Mouse (Mus musculus) E14TG2a.4 (cell line): ENCODE measurements around the gene Kcnc2.

Experiments
- H3K27me3 ChIP-seq: 2 replicates; pipeline ENCODE4 v1.6.1; 2014; ENCODE audit warnings: low read length, control low read depth; ENCODE audit not compliant: insufficient read depth
- H3K36me3 ChIP-seq: 2 replicates; pipeline ENCODE4 v1.6.1; 2014; ENCODE audit warnings: low read length, control low read depth; ENCODE audit not compliant: insufficient read depth
- H3K4me1 ChIP-seq: replicated peaks from 2 replicates; pipeline ENCODE4 v1.6.1; 2014; ENCODE audit warnings: low read depth, low read length, control low read depth
- H3K4me3 ChIP-seq: replicated peaks from 2 replicates; pipeline ENCODE4 v1.5.1; 2014; ENCODE audit warnings: mild to moderate bottlenecking, low read length
- H3K9me3 ChIP-seq: 2 replicates; pipeline ENCODE4 v1.6.1; 2014; ENCODE audit warnings: low read length, control low read depth
- CTCF ChIP-seq: conservative IDR thresholded peaks from 2 replicates; pipeline ENCODE4 v1.5.1; 2014; ENCODE audit warnings: low read length
- NANOG ChIP-seq: IDR thresholded peaks from 2 replicates; pipeline ENCODE4 v1.6.1; 2014; ENCODE audit warnings: borderline replicate concordance, low read length, mixed read lengths
- POU5F1 ChIP-seq: IDR thresholded peaks from 2 replicates; pipeline ENCODE4 v1.6.1; 2014; ENCODE audit warnings: low read length, borderline replicate concordance

Kcnc2 gene

DNA sequence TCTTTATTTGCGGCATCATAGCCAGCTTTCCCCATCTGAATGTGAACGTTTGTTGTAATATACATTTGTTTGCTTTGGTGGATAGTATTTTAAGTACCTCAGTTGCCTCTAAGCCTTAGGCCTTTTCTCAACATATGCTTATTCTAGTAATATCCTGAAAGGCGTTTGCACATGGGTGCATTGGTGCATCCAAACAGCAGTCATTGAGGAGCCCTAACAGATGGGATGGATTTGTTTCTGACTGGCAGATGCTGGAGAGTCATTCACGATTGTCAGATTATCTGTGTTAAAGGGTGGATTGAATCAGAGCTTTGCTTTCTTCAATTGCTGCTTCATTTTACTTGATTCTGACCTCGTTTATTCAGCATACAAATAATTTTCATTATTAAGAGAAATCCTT is 89.8 kb downstream of the Kcnc2 start:
- Histone ChIP-seq H3K4me3 (no peak overlapping the region), H3K4me1 (no peaks in the 10 kb centered on the region), H3K27me3 (no peaks in the 10 kb centered on the region), H3K9me3 (no peaks in the 10 kb centered on the region), H3K36me3 (no peaks in the 10 kb centered on the region)
- TF ChIP-seq NANOG (no peak), POU5F1 (no peak), CTCF (no peak)

DNA sequence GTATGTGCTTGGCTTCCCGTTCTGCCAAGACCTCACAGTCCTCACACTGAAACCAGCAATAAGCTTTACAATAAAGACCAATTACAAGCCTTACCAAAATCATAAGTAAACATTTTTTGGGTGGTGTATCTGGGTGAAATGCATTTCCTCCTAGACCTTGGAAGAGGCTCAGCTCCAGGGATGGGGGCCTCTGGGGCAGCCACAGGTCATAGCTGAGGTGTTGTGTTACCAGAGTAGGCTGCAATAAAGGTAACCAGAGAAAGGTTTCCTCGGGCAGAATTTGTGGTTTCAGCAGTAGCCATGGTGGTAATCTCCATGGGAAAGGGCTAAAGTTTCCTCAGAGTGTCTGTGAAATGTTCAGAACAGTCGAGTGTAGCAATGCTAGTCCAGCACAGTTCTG is 97.4 kb downstream of the Kcnc2 start:
- Histone ChIP-seq H3K4me1 (no peaks in the 10 kb centered on the region), H3K4me3 (no peak overlapping the region), H3K27me3 (no peaks in the 10 kb centered on the region), H3K36me3 (no peaks in the 10 kb centered on the region), H3K9me3 (no peaks in the 10 kb centered on the region)
- TF ChIP-seq NANOG = no peak
- TF ChIP-seq CTCF = no peak
- no peak for TF ChIP-seq POU5F1

DNA sequence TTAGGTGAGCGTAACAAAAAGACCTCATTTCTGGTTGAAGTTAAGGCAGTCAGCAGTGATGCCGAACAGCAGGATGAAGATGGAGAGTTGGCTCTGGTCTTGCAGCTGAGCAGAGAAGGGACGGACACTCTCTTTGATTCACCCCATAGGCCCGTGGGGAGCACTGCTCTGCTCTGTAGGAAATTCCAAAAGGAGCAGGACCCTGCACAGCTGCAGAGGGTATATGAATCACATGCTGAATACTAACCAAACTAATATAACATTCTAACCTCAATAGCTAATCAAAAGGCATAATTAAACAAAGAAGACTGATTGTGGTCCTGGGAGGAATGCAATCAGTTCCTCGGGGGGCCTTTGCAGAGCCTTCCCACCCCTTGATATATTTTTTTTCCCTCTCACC is 106.2 kb downstream of the Kcnc2 start:
- peaks cover under 1% of the 10 kb centered on the region; the same call in 1 of the 2 replicates for H3K4me1 ChIP-seq

DNA sequence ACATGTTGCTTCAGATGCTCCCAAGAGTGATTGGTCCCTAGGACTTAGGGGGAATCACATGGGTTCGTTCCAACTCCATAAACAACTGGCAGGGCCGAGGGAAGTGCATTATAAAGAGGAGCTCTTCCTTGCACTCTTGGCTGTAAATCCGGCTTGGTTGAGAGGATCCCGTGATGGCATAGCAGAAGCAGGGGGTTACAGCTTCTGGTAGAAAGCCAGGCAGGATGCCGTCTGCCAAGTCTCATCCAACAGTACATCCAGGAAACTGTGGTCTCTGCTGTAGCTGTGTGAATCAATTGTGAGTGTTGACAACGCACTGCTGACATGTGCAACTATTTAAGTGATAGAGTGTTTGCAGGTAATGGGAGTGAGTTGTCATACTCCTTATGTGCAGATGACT is 107.5 kb downstream of the Kcnc2 start:
- Histone ChIP-seq H3K9me3 (no peaks in the 10 kb centered on the region), H3K27me3 (no peaks in the 10 kb centered on the region), H3K4me3 (no peak overlapping the region), H3K36me3 (no peaks in the 10 kb centered on the region), H3K4me1 (peaks cover 9% of the 10 kb centered on the region)
- TF ChIP-seq NANOG (no peak), CTCF (no peak), POU5F1 (no peak)

More for the DNA sequence above, 106.2 kb downstream of the Kcnc2 start:
- Histone ChIP-seq H3K36me3 (no peaks in the 10 kb centered on the region), H3K27me3 (no peaks in the 10 kb centered on the region), H3K9me3 (no peaks in the 10 kb centered on the region), H3K4me3 (no peak overlapping the region)
- TF ChIP-seq POU5F1 = no peak
- no peak for TF ChIP-seq CTCF
- no peak for TF ChIP-seq NANOG

DNA sequence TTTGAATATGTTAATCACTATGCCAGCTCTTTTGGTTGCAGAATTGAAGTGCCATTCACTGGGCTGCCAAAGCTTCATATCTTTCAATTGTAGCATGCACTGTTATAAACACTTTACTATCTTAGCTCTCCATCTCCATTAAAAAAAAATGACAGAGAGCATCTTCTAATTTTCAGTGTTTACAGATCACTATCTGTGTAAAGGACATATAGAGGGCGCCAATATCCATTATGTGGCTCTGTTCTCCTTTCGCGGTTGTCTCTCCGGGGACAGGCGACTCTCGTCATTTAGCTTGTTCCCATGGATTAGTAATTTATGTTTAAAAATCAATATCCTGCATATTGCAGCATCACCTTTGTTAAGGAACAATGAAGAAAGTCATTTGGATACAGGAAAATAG is 109.7 kb downstream of the Kcnc2 start:
- H3K36me3 ChIP-seq = no peaks in the 10 kb centered on the region
- H3K4me3 ChIP-seq = no peak overlapping the region
- no peaks in the 10 kb centered on the region for H3K9me3 ChIP-seq
- peaks cover 12% of the 10 kb centered on the region for H3K4me1 ChIP-seq
- H3K27me3 ChIP-seq = no peaks in the 10 kb centered on the region
- no peak for TF ChIP-seq NANOG
- TF ChIP-seq POU5F1 = no peak
- no peak for TF ChIP-seq CTCF

DNA sequence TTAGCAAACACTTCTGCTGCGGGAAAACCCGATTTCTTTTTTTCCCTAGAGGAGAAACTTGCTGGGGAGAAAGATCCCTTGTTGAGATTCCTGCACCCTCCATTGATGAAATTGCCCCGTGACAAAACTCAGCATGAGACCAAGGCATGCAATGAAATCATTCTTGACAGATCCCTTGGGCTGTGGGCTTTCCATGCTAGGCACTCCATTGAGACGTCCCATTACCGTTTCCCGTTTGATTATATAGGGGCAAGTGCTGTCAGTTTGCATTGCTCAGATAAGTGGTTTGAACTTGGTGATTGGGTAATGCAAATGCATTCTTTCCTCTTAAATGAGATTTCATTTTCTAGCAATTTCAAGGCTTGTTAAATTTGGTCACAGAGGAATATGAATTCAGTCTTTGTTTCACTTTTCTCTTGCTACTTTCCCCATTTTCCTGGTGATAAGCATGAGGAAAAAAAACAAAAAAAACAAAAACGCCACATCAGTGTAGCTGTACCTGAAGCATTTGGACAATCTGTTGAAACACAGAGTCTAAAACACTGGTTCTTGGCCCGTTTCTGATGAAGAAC is 123.6 kb downstream of the Kcnc2 start:
- Histone ChIP-seq H3K27me3 (no peaks in the 10 kb centered on the region), H3K4me1 (peaks cover 2% of the 10 kb centered on the region), H3K4me3 (no peak overlapping the region), H3K9me3 (no peaks in the 10 kb centered on the region), H3K36me3 (no peaks in the 10 kb centered on the region)
- TF ChIP-seq CTCF (no peak), POU5F1 (no peak), NANOG (no peak)

DNA sequence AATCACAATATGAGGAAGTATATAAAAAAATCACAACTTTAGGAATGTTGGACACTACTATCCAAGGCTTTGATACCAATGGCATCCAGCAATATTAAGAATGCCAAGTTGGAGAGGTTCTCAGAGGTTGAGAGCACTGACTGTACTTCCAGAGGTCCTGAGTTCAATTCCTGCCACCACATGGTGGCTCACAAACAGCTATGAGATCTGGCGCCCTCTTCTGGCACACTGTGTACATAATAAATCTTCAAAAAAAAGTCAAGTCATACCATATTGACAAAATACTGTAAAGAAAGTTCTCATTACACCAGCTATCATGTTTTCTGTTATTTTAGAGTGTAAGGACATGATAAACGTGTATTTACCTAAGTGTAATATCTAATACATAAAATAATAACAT is 126.3 kb downstream of the Kcnc2 start:
- TF ChIP-seq NANOG (no peak), POU5F1 (no peak), CTCF (peak; percentile 48)
- H3K4me1 ChIP-seq = peaks cover 18% of the 10 kb centered on the region
- no peaks in the 10 kb centered on the region for H3K36me3 ChIP-seq
- H3K27me3 ChIP-seq = no peaks in the 10 kb centered on the region
- no peaks in the 10 kb centered on the region for H3K9me3 ChIP-seq
- H3K4me3 ChIP-seq = no peak overlapping the region

DNA sequence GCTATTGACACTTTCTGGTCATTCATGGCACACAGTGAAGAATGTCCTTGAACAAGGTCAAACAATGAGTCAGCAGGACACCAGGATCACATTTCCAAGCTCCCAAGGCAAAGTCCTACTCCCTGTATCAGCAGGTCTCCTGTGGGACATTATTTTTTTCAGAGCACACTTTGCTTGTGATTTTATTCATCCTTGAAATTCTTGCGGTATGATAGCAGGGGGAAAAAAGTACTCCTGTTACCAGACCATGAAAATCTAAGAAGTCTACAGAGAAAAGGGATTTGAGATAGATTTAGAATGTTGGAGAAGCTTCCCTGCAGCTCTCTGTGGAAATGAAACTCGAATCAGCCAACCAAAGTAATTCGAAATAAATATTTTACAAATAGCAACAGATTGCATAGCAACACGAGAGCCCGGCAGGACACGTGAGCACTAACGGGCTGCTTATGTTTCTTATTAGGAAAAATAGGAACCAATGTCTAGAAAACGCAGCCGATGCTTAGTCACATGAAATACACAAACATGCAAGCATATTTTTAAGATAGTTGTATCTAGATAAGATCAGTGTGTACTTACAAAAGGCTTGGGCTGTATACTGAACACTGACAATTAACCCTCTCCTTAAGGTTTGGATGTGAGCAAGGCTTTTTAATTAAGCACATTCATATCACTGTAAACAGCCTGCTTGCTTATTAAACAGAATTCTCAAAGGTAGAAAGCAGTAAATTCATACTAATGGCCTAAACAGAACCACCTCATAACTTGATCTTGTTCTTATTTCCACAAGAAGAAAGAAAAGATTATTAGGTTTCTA is 129.9 kb downstream of the Kcnc2 start:
- no peaks in the 10 kb centered on the region for H3K36me3 ChIP-seq
- H3K4me1 ChIP-seq = peaks cover 18% of the 10 kb centered on the region
- H3K4me3 ChIP-seq = no peak overlapping the region
- H3K27me3 ChIP-seq = no peaks in the 10 kb centered on the region
- no peaks in the 10 kb centered on the region for H3K9me3 ChIP-seq
- TF ChIP-seq CTCF = no peak
- TF ChIP-seq NANOG = no peak
- no peak for TF ChIP-seq POU5F1

DNA sequence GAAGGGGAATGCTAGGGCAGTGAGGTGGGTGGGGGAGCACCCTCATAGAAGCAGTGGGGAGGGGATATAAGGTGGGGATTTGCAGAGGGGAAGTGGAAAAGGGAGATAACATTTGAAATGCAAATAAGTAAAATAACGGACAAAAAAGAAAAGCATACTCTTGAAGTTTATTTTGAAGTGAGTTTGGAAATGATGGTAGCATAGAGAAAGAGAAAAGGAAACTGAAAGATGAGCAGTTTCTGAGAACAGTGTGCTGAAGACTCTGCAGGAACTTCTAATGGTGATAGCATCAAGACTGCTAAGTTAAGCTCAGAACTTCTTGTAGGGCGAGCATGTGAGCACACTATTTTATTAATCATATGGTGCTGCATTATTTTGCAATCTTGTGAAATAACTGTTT is 138.6 kb downstream of the Kcnc2 start:
- no peak for TF ChIP-seq CTCF
- no peak for TF ChIP-seq POU5F1
- no peak for TF ChIP-seq NANOG
- Histone ChIP-seq H3K9me3 (no peaks in the 10 kb centered on the region), H3K36me3 (no peaks in the 10 kb centered on the region), H3K4me1 (no peaks in the 10 kb centered on the region), H3K27me3 (no peaks in the 10 kb centered on the region), H3K4me3 (no peak overlapping the region)
